Mouse (Mus musculus) hindbrain, embryonic 16.5 days (tissue): Measurements from ENCODE around the gene Pla2g2d. TPM values are rescaled to one million over a fixed set of nuclear protein-coding genes. Genes with fewer than 3 reads are reported as not detected.

Experiments
- ATAC-seq: fragments of 200-750 bp; cut with Nextera tagmentation; 2 replicates; pipeline ENCODE4 v1.8.0; 2017; ENCODE audit warnings: moderate TSS enrichment, moderate library complexity
- H3K27ac ChIP-seq: fragments of 300-500 bp; sonication (generic); 2 replicates; pipeline ENCODE4 v1.5.1; 2014; ENCODE audit warnings: low read depth, mild to moderate bottlenecking, control low read depth, low read length, moderate library complexity
- H3K27me3 ChIP-seq: fragments of 300-500 bp; sonication (generic); replicated peaks from 2 replicates; pipeline ENCODE4 v1.6.1; 2014; ENCODE audit warnings: low read length; ENCODE audit not compliant: control insufficient read depth, insufficient read depth
- H3K36me3 ChIP-seq: fragments of 300-500 bp; sonication (generic); 2 replicates; pipeline ENCODE4 v1.6.1; 2014; ENCODE audit warnings: mild to moderate bottlenecking, low read length, moderate library complexity, mixed read lengths; ENCODE audit not compliant: control insufficient read depth, insufficient read depth
- H3K4me1 ChIP-seq: fragments of 300-500 bp; sonication (generic); 2 replicates; pipeline ENCODE4 v1.6.1; 2014; ENCODE audit warnings: low read depth, low read length; ENCODE audit not compliant: control insufficient read depth, insufficient read depth
- H3K4me2 ChIP-seq: fragments of 300-500 bp; sonication (generic); 2 replicates; pipeline ENCODE4 v1.6.1; 2014; ENCODE audit warnings: mild to moderate bottlenecking, low read length, control low read depth, moderate library complexity
- H3K4me3 ChIP-seq: fragments of 300-500 bp; sonication (generic); 2 replicates; pipeline ENCODE4 v1.5.1; 2014; ENCODE audit warnings: mild to moderate bottlenecking, low read length, control low read depth, moderate library complexity
- H3K9ac ChIP-seq: fragments of 300-500 bp; sonication (generic); 2 replicates; pipeline ENCODE4 v1.6.1; 2014; ENCODE audit warnings: low read depth, mild to moderate bottlenecking, control low read depth, low read length, moderate library complexity
- H3K9me3 ChIP-seq: fragments of 300-500 bp; sonication (generic); 2 replicates; pipeline ENCODE4 v1.6.1; 2014; ENCODE audit warnings: mild to moderate bottlenecking, low read length, moderate library complexity; ENCODE audit not compliant: control insufficient read depth
- WGBS: fragments of 180-500 bp; shearing (Covaris S2); extraction: QIAGEN DNeasy Blood & Tissue Kit; methylation state at CpG from one replicate; pipeline ENCODE4 v1.1.7; 2014; 5-methylcytosine and 5-hydroxymethylcytosine counted together
- polyA plus RNA-seq: library from polyadenylated mRNA; unstranded; fragments of >200 nt; fragmentation: Nextera tagmentation; extraction: Ambion mirVana; gene quantifications from 2 replicates; pipeline ENCODE4 v1.2.1, GENCODE M21; 2015

Pla2g2d gene
- polyA plus RNA-seq, 1 experiment from 2014 or later: 0.61 TPM

DNA sequence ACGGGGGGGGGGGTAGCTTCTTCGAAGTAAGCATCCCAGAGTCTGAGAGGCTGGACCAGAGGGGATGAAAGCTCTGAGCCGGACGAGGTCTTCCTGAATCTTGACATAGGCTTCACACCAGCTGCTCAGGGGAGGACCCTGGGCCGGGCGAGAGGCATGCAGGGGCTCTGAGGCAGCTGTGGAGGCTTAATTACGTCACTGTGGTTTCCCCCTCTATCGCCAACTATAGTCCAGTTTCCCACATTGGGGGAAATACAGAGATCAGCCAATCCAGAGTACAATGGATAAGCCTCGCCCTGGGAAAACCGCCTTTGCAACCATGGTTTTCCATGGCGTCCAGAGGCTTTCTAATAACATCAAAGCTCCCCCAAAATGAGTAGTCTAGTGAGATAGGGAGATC, 51.6 kb downstream of the Pla2g2d start:
- Histone ChIP-seq H3K27me3 (no peaks in the 10 kb centered on the region), H3K27ac (no peak overlapping the region), H3K9ac (no peak overlapping the region), H3K4me3 (no peak overlapping the region), H3K9me3 (0 out of 2 replicates have a peak, but pooled peaks cover 5% of the 10 kb centered on the region), H3K4me1 (no peaks in the 10 kb centered on the region), H3K4me2 (no peak overlapping the region), H3K36me3 (no peaks in the 10 kb centered on the region)
- ATAC-seq: no peak
- 64% methylated on average over 11 of the region's 11 CpGs for WGBS

Other genes starting within 250 kb of the Pla2g2d start
- gene Vwa5b1, start 139.9 kb upstream of the Pla2g2d start, polyA plus RNA-seq: 2.8 TPM in 2 replicates
- gene Pla2g2c, start 50.9 kb upstream of the Pla2g2d start, polyA plus RNA-seq: 0.35 and 0.36 TPM in 2 replicates
- 4.5 and 5.2 TPM in 2 replicates for gene Ubxn10, start 38.6 kb upstream of the Pla2g2d start, polyA plus RNA-seq
- gene Pla2g2f, start 18.1 kb upstream of the Pla2g2d start, polyA plus RNA-seq: 0.06 TPM in 1 of 2 replicates, not detected in the other
- 0.27 and 0.38 TPM in 2 replicates for gene Pla2g5, start 87.7 kb downstream of the Pla2g2d start, polyA plus RNA-seq
- not detected in 2 replicates for gene Gm13030, start 98.2 kb downstream of the Pla2g2d start, polyA plus RNA-seq
- not detected in 2 replicates for gene Pla2g2e, start 102.2 kb downstream of the Pla2g2d start, polyA plus RNA-seq
- gene Otud3, start 138.2 kb downstream of the Pla2g2d start, polyA plus RNA-seq: 2.4 and 3.1 TPM in 2 replicates
- not detected in 2 replicates for gene Rnf186, start 191.4 kb downstream of the Pla2g2d start, polyA plus RNA-seq
- 1.3 and 1.8 TPM in 2 replicates for gene Tmco4, start 197.2 kb downstream of the Pla2g2d start, polyA plus RNA-seq